Mouse (Mus musculus): Measurements from ENCODE around the gene Dop1b. TPM values are rescaled to one million over a fixed set of nuclear protein-coding genes. Genes with fewer than 3 reads are reported as not detected.

Dop1b gene
- total and polyA plus RNA-seq, 3 experiments, result 0.90 to 4.5 (median 3.1) TPM

GRCm38 (mm10) chr16:93721771-93722170 lies 10.1 kb downstream of the Dop1b start:
- Histone ChIP-seq H3K9ac (ENCODE audit: insufficient read depth, low read depth) (no peak overlapping the region), H3K27ac (ENCODE audit: insufficient read depth, low read depth) (no peak overlapping the region), H3K4me3 (replicated peaks in 1 of 3; ENCODE audit: low read depth in 2 of 3, low read length in 2 of 3, poor library complexity in 1 of 3) (no peak overlapping the region), H3K4me1 (ENCODE audit: control insufficient read depth in 1 of 2, insufficient read depth in 2 of 2) (0 out of 4 replicates have a peak, but pooled peaks cover 0 to under 1% of the 10 kb centered on the region in 2 experiments), H3K27me3 (replicated peaks) (no peaks in the 10 kb centered on the region), H3K79me2 (replicated peaks; ENCODE audit: control insufficient read depth, extremely low read depth, insufficient read depth, poor library complexity, severe bottlenecking) (no peaks in the 10 kb centered on the region), H3K36me3 (replicated peaks in 1 of 2; ENCODE audit: control insufficient read depth in 1 of 2, insufficient read depth in 1 of 2, low read length in 1 of 2) (no peaks in the 10 kb centered on the region), H3K4me2 (ENCODE audit: insufficient read depth, low read depth, poor library complexity, severe bottlenecking) (no peak overlapping the region), H3K9me3 (replicated peaks; ENCODE audit: low read length) (no peaks in the 10 kb centered on the region)
- TF ChIP-seq TCF12 (IDR thresholded peaks at IDR 0.05; ENCODE audit: low read depth, low read length), result no peak
- TF ChIP-seq E2F4 (IDR thresholded peaks at IDR 0.05; ENCODE audit: insufficient replicate concordance, low read depth, low read length), result no peak
- TF ChIP-seq IRF4 (IDR thresholded peaks at IDR 0.05; ENCODE audit: low read depth, low read length), result no peak
- TF ChIP-seq CHD1 (IDR thresholded peaks at IDR 0.05; ENCODE audit: low read depth, low read length), result no peak
- no peak for TF ChIP-seq RCOR1 (conservative IDR thresholded peaks at IDR 0.05; ENCODE audit: low read depth, low read length)
- no peak for TF ChIP-seq POLR2AphosphoS2 (IDR thresholded peaks at IDR 0.05; ENCODE audit: low read depth, low read length)
- TF ChIP-seq RAD21 (IDR thresholded peaks at IDR 0.05; ENCODE audit: low read depth, low read length), result no peak
- TF ChIP-seq MAZ (IDR thresholded peaks at IDR 0.05; ENCODE audit: low read depth, low read length), result no peak
- no peak for TF ChIP-seq MAX (IDR thresholded peaks at IDR 0.05; ENCODE audit: low read length)
- TF ChIP-seq USF1 (IDR thresholded peaks at IDR 0.05; ENCODE audit: low read depth, low read length), result no peak
- TF ChIP-seq MXI1 (IDR thresholded peaks at IDR 0.05; ENCODE audit: low read depth, low read length), result no peak
- no peak for TF ChIP-seq MEF2A (IDR thresholded peaks at IDR 0.05; ENCODE audit: borderline replicate concordance, low read depth, low read length)
- TF ChIP-seq ZC3H11A (IDR thresholded peaks at IDR 0.05; ENCODE audit: low read depth, low read length), result no peak
- TF ChIP-seq ETS1 (conservative IDR thresholded peaks at IDR 0.05; ENCODE audit: low read depth, low read length), result no peak
- TF ChIP-seq SMC3 (IDR thresholded peaks at IDR 0.05; ENCODE audit: low read depth, low read length), result no peak
- no peak for TF ChIP-seq JUN (IDR thresholded peaks at IDR 0.05; ENCODE audit: insufficient read depth, low read depth, low read length)
- TF ChIP-seq ZMIZ1 (IDR thresholded peaks at IDR 0.05; ENCODE audit: low read depth, low read length), result no peak
- TF ChIP-seq NELFE (IDR thresholded peaks at IDR 0.05; ENCODE audit: low read depth, low read length), result no peak
- in situ Hi-C loops (cut with MboI; ENCODE audit: low pct_ligation_motif_present, low pct_unique_long_range_greater_than_20kb, low sequenced_read_pairs) (no loop called here), dilution Hi-C loops (cut with MboI; ENCODE audit: extremely low pct_ligation_motif_present, extremely low pct_unique_long_range_greater_than_20kb, low sequenced_read_pairs) (no loop called here)
- DNase-seq (ENCODE audit: extremely low read depth), result no peak

GRCm38 (mm10) chr16:93722476-93722875 lies 10.8 kb downstream of the Dop1b start:
- no peak overlapping the region for H3K9ac ChIP-seq (ENCODE audit: insufficient read depth, low read depth)
- H3K4me2 ChIP-seq (ENCODE audit: insufficient read depth, low read depth, poor library complexity, severe bottlenecking), result no peak overlapping the region
- H3K36me3 ChIP-seq (replicated peaks in 1 of 2; ENCODE audit: control insufficient read depth in 1 of 2, insufficient read depth in 1 of 2, low read length in 1 of 2), result no peaks in the 10 kb centered on the region
- TF ChIP-seq ETS1 (conservative IDR thresholded peaks at IDR 0.05; ENCODE audit: low read depth, low read length), result no peak
- TF ChIP-seq USF1 (IDR thresholded peaks at IDR 0.05; ENCODE audit: low read depth, low read length), result no peak
- TF ChIP-seq MYC (IDR thresholded peaks at IDR 0.05; ENCODE audit: low read depth, low read length), result no peak
- TF ChIP-seq EP300 (IDR thresholded peaks at IDR 0.05; ENCODE audit: low read length), result no peak
- no peak for TF ChIP-seq ZC3H11A (IDR thresholded peaks at IDR 0.05; ENCODE audit: low read depth, low read length)
- no peak for TF ChIP-seq SIN3A (IDR thresholded peaks at IDR 0.05; ENCODE audit: low read length)
- TF ChIP-seq ZKSCAN1 (IDR thresholded peaks at IDR 0.05; ENCODE audit: borderline replicate concordance, low read depth, low read length), result no peak
- TF ChIP-seq IRF4 (IDR thresholded peaks at IDR 0.05; ENCODE audit: low read depth, low read length), result no peak
- no peak for TF ChIP-seq CHD1 (IDR thresholded peaks at IDR 0.05; ENCODE audit: low read depth, low read length)
- no peak for TF ChIP-seq USF2 (conservative IDR thresholded peaks at IDR 0.05; ENCODE audit: low read depth, low read length)
- TF ChIP-seq JUND (conservative IDR thresholded peaks at IDR 0.05; ENCODE audit: low read depth, low read length), result no peak
- in situ Hi-C loops (cut with MboI; ENCODE audit: low pct_ligation_motif_present, low pct_unique_long_range_greater_than_20kb, low sequenced_read_pairs), result no loop called here
- 0 out of 4 replicates have a peak, but pooled peaks cover 0 to 3% of the 10 kb centered on the region in 2 experiments for H3K4me1 ChIP-seq (ENCODE audit: control insufficient read depth in 1 of 2, insufficient read depth in 2 of 2)
- H3K9me3 ChIP-seq (replicated peaks; ENCODE audit: low read length), result no peaks in the 10 kb centered on the region
- no peaks in the 10 kb centered on the region for H3K27me3 ChIP-seq (replicated peaks)
- no peaks in the 10 kb centered on the region for H3K79me2 ChIP-seq (replicated peaks; ENCODE audit: control insufficient read depth, extremely low read depth, insufficient read depth, poor library complexity, severe bottlenecking)
- dilution Hi-C loops (cut with MboI; ENCODE audit: extremely low pct_ligation_motif_present, extremely low pct_unique_long_range_greater_than_20kb, low sequenced_read_pairs), result no loop called here
- no peak overlapping the region for H3K4me3 ChIP-seq (replicated peaks in 1 of 3; ENCODE audit: low read depth in 2 of 3, low read length in 2 of 3, poor library complexity in 1 of 3)
- H3K27ac ChIP-seq (ENCODE audit: insufficient read depth, low read depth), result no peak overlapping the region
- no peak for DNase-seq (ENCODE audit: extremely low read depth)
